Mouse (Mus musculus) heart, adult 9 months (tissue): ENCODE measurements at regions not wholly inside any gene's neighbourhood (a gene's known extent, or its start where the extent isn't known, plus 50 kb on each side); places are given as distances from the start of the nearest gene placed in this dataset.
A peak's percentile ranks its signal among the peaks of the same experiment; 100 is the strongest.

ENCODE experiments used
- DNase-seq, 2 experiments: peaks; one replicate each; pipeline ENCODE4 v3.0.0; 2022; ENCODE audit warnings: low spot score in 2 of 2

- no peak for DNase-seq
These were observed 324.7 kb downstream of the 1700129C05Rik start for GRCm38 (mm10) chr14:58817961-58818504.

- DNase-seq, result no peak
These were observed 326.2 kb downstream of the 1700129C05Rik start for GRCm38 (mm10) chr14:58816540-58816876.

DNA sequence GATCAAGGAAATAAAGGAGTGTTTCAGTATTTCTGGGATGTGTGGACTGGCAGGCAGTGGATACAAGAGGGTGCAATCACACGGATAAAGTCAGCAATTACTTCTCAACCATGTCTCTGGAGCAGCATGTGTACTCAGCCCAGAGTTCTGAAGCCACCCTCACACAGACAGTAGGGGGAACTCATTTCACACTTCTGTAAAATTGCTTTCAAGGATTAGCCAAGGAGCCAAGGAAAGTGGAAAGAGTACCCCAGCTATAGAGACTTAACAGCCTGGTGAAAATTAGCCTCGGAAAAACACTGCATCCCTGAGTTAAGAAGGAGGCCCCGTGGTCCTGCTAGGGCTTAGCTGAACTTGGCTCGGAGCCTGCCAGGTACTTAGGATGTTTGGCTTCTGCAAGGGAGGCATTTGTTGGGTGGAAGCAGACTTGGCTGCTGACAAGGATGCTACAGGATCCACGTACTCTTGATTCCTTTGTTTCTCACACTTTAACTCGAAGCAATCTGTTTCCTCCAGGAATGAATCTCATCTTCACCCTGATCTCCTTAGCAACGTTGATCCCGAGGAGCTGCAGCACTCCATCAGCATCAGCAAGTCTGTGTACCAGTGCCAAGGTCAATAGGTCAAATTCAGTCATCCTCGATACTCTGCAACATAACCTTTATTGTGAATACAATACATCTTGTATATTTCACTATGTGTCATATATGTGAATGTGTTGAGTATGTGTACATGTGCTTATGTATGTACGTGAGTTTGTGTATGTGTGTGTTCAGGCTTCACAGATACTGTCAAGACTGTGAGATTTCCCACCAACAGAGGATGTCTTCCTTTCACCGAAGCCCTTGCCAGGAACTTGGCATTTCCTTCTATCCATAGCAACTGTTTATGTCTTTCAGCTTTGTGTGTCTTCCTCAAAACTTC, 326.8 kb downstream of the 1700129C05Rik start:
- no peak for DNase-seq

GRCm38 (mm10) chr14:58812585-58812984, 330.1 kb downstream of the 1700129C05Rik start:
- peak; percentile 52 to 72 for DNase-seq

DNA sequence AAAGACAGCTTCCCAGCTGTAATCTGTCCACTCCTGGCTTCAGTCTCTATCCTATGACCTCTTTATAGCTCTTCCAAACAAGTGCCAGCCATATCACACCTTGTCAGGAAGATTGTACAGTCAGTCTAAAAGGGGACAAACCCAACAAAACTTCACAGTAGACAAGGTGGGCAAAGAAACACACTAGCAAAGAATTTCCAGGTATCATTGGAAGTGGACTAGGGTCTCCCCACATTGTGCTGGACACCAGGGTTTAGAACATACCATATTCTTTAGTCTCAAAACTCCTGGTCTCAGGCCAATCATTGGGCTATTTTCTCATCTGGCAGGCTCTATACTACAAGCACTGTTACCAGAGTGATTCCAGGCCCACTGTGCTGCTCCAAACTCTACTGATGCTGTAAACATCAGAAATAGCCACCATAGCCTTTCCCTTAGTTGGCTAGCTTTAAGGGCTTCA, 341.3 kb downstream of the 1700129C05Rik start:
- peak; percentile 69 to 72 for DNase-seq

DNA sequence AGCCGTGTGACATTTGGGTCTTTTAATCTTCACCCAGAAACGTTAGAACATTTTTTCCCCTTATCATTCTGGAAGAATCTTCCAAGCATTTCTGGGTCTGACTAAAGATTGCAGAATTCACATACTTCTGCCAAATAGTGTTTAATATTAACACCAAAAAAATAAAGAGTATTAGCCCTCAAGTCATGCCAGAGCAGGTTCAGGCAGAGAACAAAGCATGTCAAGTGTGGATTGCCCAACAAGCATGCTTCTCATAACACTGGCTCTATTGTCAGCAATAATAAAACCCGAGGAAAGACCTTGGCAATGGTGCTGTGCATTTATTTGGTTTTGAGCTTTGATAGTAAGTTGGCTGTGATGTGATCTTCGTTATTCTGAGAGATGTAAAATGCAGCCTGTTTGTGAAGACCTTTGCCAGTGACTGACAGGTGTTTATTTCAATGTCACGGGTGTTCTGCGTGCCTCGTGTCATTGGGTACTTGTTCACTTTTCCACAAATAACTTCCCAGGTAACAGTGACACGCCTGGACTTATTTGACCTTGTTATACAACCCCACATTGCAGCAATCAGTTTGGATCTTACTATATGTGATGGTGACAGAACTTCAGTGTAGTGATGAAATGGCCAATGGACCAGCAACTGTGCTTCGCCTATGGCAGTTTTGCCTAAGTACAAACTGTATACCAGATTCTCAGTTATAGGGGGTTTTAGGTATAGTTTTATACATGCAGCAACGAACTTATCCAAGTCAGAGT, 354.3 kb downstream of the 1700129C05Rik start:
- peak in 1 of 2 experiments; percentile 39 for DNase-seq

DNA sequence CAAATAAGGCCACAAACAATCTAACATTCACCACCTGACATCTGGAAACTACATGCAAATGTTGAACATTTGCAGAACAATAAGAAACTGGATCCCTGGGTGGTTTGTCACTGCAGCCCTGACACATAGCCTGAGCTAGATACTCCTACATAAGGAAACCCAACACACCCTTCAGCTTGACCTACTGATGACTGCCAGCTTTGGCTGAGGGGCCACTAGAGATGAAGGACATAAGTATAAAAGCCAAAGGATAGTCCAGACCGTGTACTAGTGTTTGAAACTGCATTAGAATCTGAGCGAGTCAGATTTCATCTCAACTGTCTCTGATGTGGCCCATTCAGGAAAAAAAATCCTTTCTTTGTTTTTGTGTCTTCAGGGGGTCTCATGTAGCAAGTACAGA, 355.1 kb downstream of the 1700129C05Rik start:
- DNase-seq, result no peak

- peak; percentile 37 to 52 for DNase-seq
These were observed 355.8 kb downstream of the 1700129C05Rik start for GRCm38 (mm10) chr14:58786791-58787491.

DNA sequence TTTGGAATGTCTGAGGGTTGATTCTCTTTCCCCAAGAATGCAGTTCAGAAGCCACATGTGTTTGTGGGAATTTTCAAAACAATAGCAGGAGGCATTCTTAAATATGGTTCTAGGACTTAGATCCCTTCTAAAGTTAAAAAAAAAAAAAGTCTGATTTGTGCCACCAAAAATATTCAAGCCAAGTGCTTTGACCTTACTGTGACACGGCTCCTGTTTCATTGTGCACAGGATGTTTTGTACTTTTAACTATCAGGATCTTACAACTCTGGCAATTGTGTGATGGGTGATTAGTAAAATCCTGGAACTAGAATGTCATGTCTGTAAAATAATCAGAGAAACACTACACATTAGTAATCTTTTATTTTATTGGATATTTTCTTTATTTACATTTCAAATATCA, 359.5 kb downstream of the 1700129C05Rik start:
- DNase-seq, result peak in 1 of 2 experiments; percentile 42

DNA sequence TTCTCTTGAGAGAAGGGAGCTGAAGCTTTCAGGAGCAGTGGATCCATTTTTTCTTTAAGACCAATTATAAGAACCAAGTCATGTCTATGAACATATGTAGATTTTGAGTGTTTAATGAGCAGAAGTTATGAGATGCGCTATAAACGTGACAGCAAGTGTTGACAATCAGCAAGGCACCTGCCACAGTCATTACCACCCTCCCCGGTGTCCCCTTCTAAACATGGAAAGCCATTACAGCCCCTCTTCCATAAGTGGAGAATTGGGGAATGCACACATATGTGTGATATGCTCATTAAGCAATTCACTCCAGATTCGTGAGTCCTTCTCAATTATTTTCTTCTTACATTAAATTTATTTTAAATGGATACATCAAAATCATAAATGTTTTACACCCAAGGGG, 362.4 kb downstream of the 1700129C05Rik start:
- no peak for DNase-seq

- DNase-seq, result no peak
These were observed 364.0 kb downstream of the 1700129C05Rik start for GRCm38 (mm10) chr14:58778675-58779074.

GRCm38 (mm10) chr14:58761291-58761690, 381.4 kb downstream of the 1700129C05Rik start:
- DNase-seq, result no peak

GRCm38 (mm10) chr14:58759759-58760158, 382.9 kb downstream of the 1700129C05Rik start:
- DNase-seq, result no peak

- DNase-seq, result no peak
These were observed 388.9 kb downstream of the 1700129C05Rik start for GRCm38 (mm10) chr14:58753781-58754180.

- no peak for DNase-seq
These were observed 389.6 kb downstream of the 1700129C05Rik start for GRCm38 (mm10) chr14:58753136-58753535.

GRCm38 (mm10) chr14:58726418-58726817, 416.3 kb downstream of the 1700129C05Rik start:
- no peak for DNase-seq

GRCm38 (mm10) chr14:58714856-58715255, 427.8 kb downstream of the 1700129C05Rik start:
- no peak for DNase-seq

DNA sequence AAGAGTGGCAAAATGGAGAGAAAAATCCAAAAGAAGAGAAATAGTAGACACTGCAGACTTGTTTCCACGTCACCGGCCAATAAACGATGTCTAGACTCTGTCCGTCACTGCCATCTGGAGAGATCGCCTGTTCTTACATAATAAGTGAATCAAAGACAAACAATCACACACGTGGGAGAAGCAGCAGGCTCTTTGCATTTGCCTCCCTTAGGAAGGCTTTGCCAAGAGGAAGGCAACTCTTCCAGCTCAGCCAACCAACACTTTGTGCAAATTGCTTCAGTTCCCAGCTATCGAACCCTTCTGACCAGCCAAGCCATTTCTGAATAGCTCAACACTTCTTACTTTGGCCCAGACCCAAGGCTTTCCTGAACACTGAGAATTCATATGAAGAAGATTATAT, 432.8 kb downstream of the 1700129C05Rik start:
- DNase-seq, result peak; percentile 38 to 40

DNA sequence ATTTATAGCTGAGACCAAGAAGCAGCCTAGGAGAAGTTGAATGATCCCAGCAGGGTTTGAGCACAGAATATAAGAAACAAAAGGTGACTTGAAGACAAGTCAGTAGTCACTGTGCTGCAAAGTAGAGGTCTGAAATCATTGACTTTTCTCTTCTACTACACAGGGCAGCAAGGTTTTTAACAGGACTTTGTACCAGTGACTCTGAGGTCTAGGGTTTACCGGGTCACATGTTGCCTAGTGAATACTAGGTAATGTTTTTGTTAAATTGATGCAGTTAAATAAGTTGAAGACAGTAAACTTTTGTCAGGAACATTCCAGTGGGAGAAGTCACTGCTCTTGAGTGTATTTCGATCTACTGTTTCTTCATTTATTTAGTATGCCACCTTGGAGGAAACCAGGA, 433.4 kb downstream of the 1700129C05Rik start:
- no peak for DNase-seq

GRCm38 (mm10) chr14:58701765-58702164, 440.9 kb downstream of the 1700129C05Rik start:
- peak in 1 of 2 experiments; percentile 28 for DNase-seq

DNA sequence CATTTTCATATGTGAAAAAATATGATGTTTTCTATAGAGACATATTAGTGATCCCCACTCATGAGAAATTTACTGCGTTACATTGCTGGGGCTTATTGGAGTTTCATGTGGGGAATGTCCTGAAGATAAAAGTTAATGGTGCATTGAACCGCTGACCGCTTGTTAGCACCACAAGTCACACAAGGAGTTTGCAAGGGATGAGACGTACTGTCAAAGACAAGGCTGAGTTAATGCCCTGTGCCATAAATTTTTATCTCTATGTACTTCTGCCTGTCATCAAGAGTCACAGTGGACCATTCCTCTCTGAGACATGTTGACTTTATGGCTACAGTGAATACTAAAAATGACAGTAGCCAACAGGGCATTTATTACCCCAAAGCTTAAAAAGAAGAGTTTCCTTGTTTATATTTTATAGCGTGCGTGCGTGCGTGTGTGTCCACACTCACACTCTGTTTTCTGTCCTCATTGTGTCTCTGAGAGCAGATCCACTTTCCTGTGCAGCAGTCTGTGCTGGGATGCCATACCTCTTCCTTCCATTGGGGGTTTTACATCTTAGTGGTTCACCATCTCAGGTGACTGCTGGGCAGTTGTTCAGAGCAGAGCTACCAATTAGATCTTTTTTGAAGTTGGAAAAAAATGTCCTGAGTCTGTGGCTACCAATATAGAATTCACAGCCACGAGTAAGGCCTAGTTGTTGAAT, 451.4 kb downstream of the 1700129C05Rik start:
- DNase-seq, result no peak
